Mouse (Mus musculus) forebrain, embryonic 16.5 days (tissue): ENCODE data around the gene Ctdsp1. TPM values are rescaled to one million over a fixed set of nuclear protein-coding genes. Genes with fewer than 3 reads are reported as not detected.

Experiments used
- ATAC-seq: fragments of 200-750 bp; cut with Nextera tagmentation; 2 replicates; pipeline ENCODE4 v1.8.0; 2017; ENCODE audit warnings: mild to moderate bottlenecking, moderate library complexity
- H3K27ac ChIP-seq: fragments of 300-500 bp; sonication (generic); 2 replicates; pipeline ENCODE4 v1.5.1; 2014; ENCODE audit warnings: low read length, control low read depth
- H3K27me3 ChIP-seq: fragments of 300-500 bp; sonication (generic); replicated peaks from 2 replicates; pipeline ENCODE4 v1.6.1; 2014; ENCODE audit warnings: low read length; ENCODE audit not compliant: control insufficient read depth, insufficient read depth
- H3K36me3 ChIP-seq: fragments of 300-500 bp; sonication (generic); 2 replicates; pipeline ENCODE4 v1.6.1; 2014; ENCODE audit not compliant: control insufficient read depth, insufficient read depth
- H3K4me1 ChIP-seq: fragments of 300-500 bp; sonication (generic); replicated peaks from 2 replicates; pipeline ENCODE4 v1.6.1; 2014; ENCODE audit warnings: low read length; ENCODE audit not compliant: control insufficient read depth, insufficient read depth
- H3K4me2 ChIP-seq: fragments of 300-500 bp; sonication (generic); 2 replicates; pipeline ENCODE4 v1.6.1; 2014; ENCODE audit warnings: mild to moderate bottlenecking, low read length, control low read depth
- H3K4me3 ChIP-seq: fragments of 300-500 bp; sonication (generic); replicated peaks from 2 replicates; pipeline ENCODE4 v1.5.1; 2014; ENCODE audit warnings: mild to moderate bottlenecking, low read length, control low read depth
- H3K9ac ChIP-seq: fragments of 300-500 bp; sonication (generic); replicated peaks from 2 replicates; pipeline ENCODE4 v1.6.1; 2014; ENCODE audit warnings: low read depth, low read length, control low read depth
- H3K9me3 ChIP-seq: fragments of 300-500 bp; sonication (generic); 2 replicates; pipeline ENCODE4 v1.6.1; 2016; ENCODE audit warnings: low read length; ENCODE audit not compliant: control insufficient read depth
- WGBS: fragments of 180-500 bp; shearing (Covaris S2); extraction: QIAGEN DNeasy Blood & Tissue Kit; methylation state at CpG from one replicate; pipeline ENCODE4 v1.1.7; 2014; 5-methylcytosine and 5-hydroxymethylcytosine counted together
- microRNA counts: library from miRNA; unstranded; fragments of <30 nt; microRNA quantifications from one replicate; lab custom pipeline; 2016
- microRNA-seq: library from miRNA; unstranded; fragments of <30 nt; microRNA quantifications from one replicate; pipeline ENCODE4, GENCODE M21; 2017
- polyA plus RNA-seq: library from polyadenylated mRNA; unstranded; fragments of >200 nt; fragmentation: Nextera tagmentation; extraction: Ambion mirVana; gene quantifications from 2 replicates; pipeline ENCODE4 v1.2.1, GENCODE M21; 2015

Gene Ctdsp1
- polyA plus RNA-seq, 1 experiment from 2014 or later, result 18.6 TPM

- H3K9me3 ChIP-seq, result no peaks in the 10 kb centered on the region
- no peaks in the 10 kb centered on the region for H3K4me1 ChIP-seq
- no peak for ATAC-seq
- H3K36me3 ChIP-seq, result no peaks in the 10 kb centered on the region
- no peak overlapping the region for H3K4me3 ChIP-seq
- no peaks in the 10 kb centered on the region for H3K27me3 ChIP-seq
- H3K27ac ChIP-seq, result no peak overlapping the region
- no peak overlapping the region for H3K4me2 ChIP-seq
- 86% methylated on average over 7 of the region's 7 CpGs for WGBS
- H3K9ac ChIP-seq, result no peak overlapping the region
Measured at GRCm38 (mm10) chr1:74425845-74426244, 34.5 kb downstream of the Ctdsp1 start.

GRCm38 (mm10) chr1:74433220-74433619, 41.9 kb downstream of the Ctdsp1 start:
- H3K9me3 ChIP-seq, result no peaks in the 10 kb centered on the region
- no peak overlapping the region for H3K27ac ChIP-seq
- no peak overlapping the region for H3K9ac ChIP-seq
- no peaks in the 10 kb centered on the region; the same call in 1 of the 2 replicates for H3K36me3 ChIP-seq
- no peak overlapping the region for H3K4me2 ChIP-seq
- H3K27me3 ChIP-seq, result no peaks in the 10 kb centered on the region
- no peaks in the 10 kb centered on the region for H3K4me1 ChIP-seq
- 94% methylated on average over 6 of the region's 6 CpGs for WGBS
- H3K4me3 ChIP-seq, result no peak overlapping the region
- no peak for ATAC-seq

- ATAC-seq, result no peak
- Histone ChIP-seq H3K9ac (no peak overlapping the region), H3K4me1 (no peaks in the 10 kb centered on the region), H3K4me3 (no peak overlapping the region), H3K36me3 (no peaks in the 10 kb centered on the region; the same call in 1 of the 2 replicates), H3K4me2 (no peak overlapping the region), H3K27me3 (no peaks in the 10 kb centered on the region), H3K9me3 (no peaks in the 10 kb centered on the region), H3K27ac (no peak overlapping the region)
- 75% methylated on average over 5 of the region's 5 CpGs for WGBS
Measured at GRCm38 (mm10) chr1:74434596-74434995, 43.3 kb downstream of the Ctdsp1 start.

GRCm38 (mm10) chr1:74435563-74435962, 44.3 kb downstream of the Ctdsp1 start:
- Histone ChIP-seq H3K36me3 (no peaks in the 10 kb centered on the region; the same call in none of the 2 replicates), H3K9ac (no peak overlapping the region), H3K4me1 (no peaks in the 10 kb centered on the region), H3K4me3 (no peak overlapping the region), H3K27ac (no peak overlapping the region), H3K9me3 (no peaks in the 10 kb centered on the region), H3K27me3 (no peaks in the 10 kb centered on the region), H3K4me2 (no peak overlapping the region)
- no peak for ATAC-seq
- WGBS, result 87% methylated on average over 6 of the region's 6 CpGs

GRCm38 (mm10) chr1:74437702-74438427, 46.6 kb downstream of the Ctdsp1 start:
- H3K36me3 ChIP-seq, result peaks cover 5% of the 10 kb centered on the region

GRCm38 (mm10) chr1:74439166-74439876, 48.0 kb downstream of the Ctdsp1 start:
- no peak for ATAC-seq
- 92% methylated on average over 19 of the region's 19 CpGs for WGBS
- H3K9ac ChIP-seq, result no peak overlapping the region
- H3K4me3 ChIP-seq, result no peak overlapping the region
- no peak overlapping the region for H3K27ac ChIP-seq
- H3K27me3 ChIP-seq, result no peaks in the 10 kb centered on the region
- H3K9me3 ChIP-seq, result no peaks in the 10 kb centered on the region
- no peak overlapping the region for H3K4me2 ChIP-seq
- peaks cover 7% of the 10 kb centered on the region for H3K36me3 ChIP-seq
- no peaks in the 10 kb centered on the region for H3K4me1 ChIP-seq

More at GRCm38 (mm10) chr1:74437702-74438427, 46.6 kb downstream of the Ctdsp1 start:
- 78% methylated on average over 8 of the region's 8 CpGs for WGBS
- Histone ChIP-seq H3K9ac (no peak overlapping the region), H3K27ac (no peak overlapping the region), H3K4me1 (no peaks in the 10 kb centered on the region), H3K4me3 (no peak overlapping the region), H3K27me3 (no peaks in the 10 kb centered on the region), H3K4me2 (no peak overlapping the region), H3K9me3 (no peaks in the 10 kb centered on the region)
- ATAC-seq, result no peak

- no peaks in the 10 kb centered on the region for H3K4me1 ChIP-seq
- H3K36me3 ChIP-seq, result peaks cover 20% of the 10 kb centered on the region
- ATAC-seq, result no peak
- H3K4me2 ChIP-seq, result no peak overlapping the region
- WGBS, result 83% methylated on average over 2 of the region's 2 CpGs
- H3K9me3 ChIP-seq, result no peaks in the 10 kb centered on the region
- no peaks in the 10 kb centered on the region for H3K27me3 ChIP-seq
- no peak overlapping the region for H3K9ac ChIP-seq
- no peak overlapping the region for H3K4me3 ChIP-seq
- H3K27ac ChIP-seq, result no peak overlapping the region
Measured at GRCm38 (mm10) chr1:74444538-74444937, 53.2 kb downstream of the Ctdsp1 start.

MicroRNAs within 50 kb of the gene (microRNA counts, 519-probe panel; counts per million panel counts)
- microRNA mmu-miR-26b (lab: Ali Mortazavi, UCI), result 2,830 counts per million, percentile 73 among the panel's probes with 10 or more counts

Small RNAs within 50 kb of the gene (microRNA-seq; reads per million reads assigned to microRNA genes)
- 16,769 reads per million, percentile 98 among the genes with 10 or more reads in this experiment for gene Mir26b

Other genes starting within 250 kb of the Ctdsp1 start
- 0.06 TPM in 1 of 2 replicates, not detected in the other for gene Cxcr2, start 237.5 kb upstream of the Ctdsp1 start, polyA plus RNA-seq
- gene Cxcr1, start 196.9 kb upstream of the Ctdsp1 start, polyA plus RNA-seq, result not detected in 2 replicates
- gene Arpc2, start 155.4 kb upstream of the Ctdsp1 start, polyA plus RNA-seq, result 413 and 455 TPM in 2 replicates
- gene Gpbar1, start 113.0 kb upstream of the Ctdsp1 start, polyA plus RNA-seq, result 0.20 TPM in 1 of 2 replicates, not detected in the other
- gene Aamp, start 106.8 kb upstream of the Ctdsp1 start, polyA plus RNA-seq, result 216 and 225 TPM in 2 replicates
- gene Pnkd, start 106.6 kb upstream of the Ctdsp1 start, polyA plus RNA-seq, result 98.4 and 105 TPM in 2 replicates
- 6.9 and 7.7 TPM in 2 replicates for gene Tmbim1, start 85.9 kb upstream of the Ctdsp1 start, polyA plus RNA-seq
- 1.0 and 1.2 TPM in 2 replicates for gene Catip, start 29.4 kb upstream of the Ctdsp1 start, polyA plus RNA-seq
- gene Slc11a1, start 16.3 kb upstream of the Ctdsp1 start, polyA plus RNA-seq, result 1.2 and 1.5 TPM in 2 replicates
- 0.27 and 0.42 TPM in 2 replicates for gene Vil1, start 17.9 kb downstream of the Ctdsp1 start, polyA plus RNA-seq
- 52.1 and 54.6 TPM in 2 replicates for gene Cnot9, start 114.5 kb downstream of the Ctdsp1 start, polyA plus RNA-seq
- gene Plcd4, start 151.4 kb downstream of the Ctdsp1 start, polyA plus RNA-seq, result 4.0 and 4.8 TPM in 2 replicates
- 35.9 and 38.7 TPM in 2 replicates for gene Usp37, start 152.8 kb downstream of the Ctdsp1 start, polyA plus RNA-seq
- gene Zfp142, start 196.7 kb downstream of the Ctdsp1 start, polyA plus RNA-seq, result 9.7 and 10.3 TPM in 2 replicates
- 25.3 and 25.9 TPM in 2 replicates for gene Bcs1l, start 196.8 kb downstream of the Ctdsp1 start, polyA plus RNA-seq
- gene Rnf25, start 209.9 kb downstream of the Ctdsp1 start, polyA plus RNA-seq, result 39.4 and 44.3 TPM in 2 replicates
- gene Stk36, start 209.9 kb downstream of the Ctdsp1 start, polyA plus RNA-seq, result 28.1 and 31.1 TPM in 2 replicates